Mouse (Mus musculus) forebrain, embryonic 12.5 days (tissue): ENCODE measurements at regions not wholly inside any gene's neighbourhood (a gene's known extent, or its start where the extent isn't known, plus 50 kb on each side); places are given as distances from the start of the nearest gene placed in this dataset.

Source experiments
- ATAC-seq: fragments of 200-750 bp; cut with Nextera tagmentation; 2 replicates; pipeline ENCODE4 v1.8.0; 2017; ENCODE audit warnings: moderate TSS enrichment; ENCODE audit not compliant: low FRiP score
- H3K27ac ChIP-seq: fragments of 300-500 bp; sonication (generic); 2 replicates; pipeline ENCODE4 v1.5.1; 2016; ENCODE audit warnings: mild to moderate bottlenecking
- H3K27me3 ChIP-seq: fragments of 300-500 bp; sonication (generic); 2 replicates; pipeline ENCODE4 v1.6.1; 2016; ENCODE audit warnings: mild to moderate bottlenecking
- H3K36me3 ChIP-seq: fragments of 300-500 bp; sonication (generic); replicated peaks from 2 replicates; pipeline ENCODE4 v1.6.1; 2016; ENCODE audit warnings: mild to moderate bottlenecking
- H3K4me1 ChIP-seq: fragments of 300-500 bp; sonication (generic); 2 replicates; pipeline ENCODE4 v1.6.1; 2016
- H3K4me2 ChIP-seq: fragments of 300-500 bp; sonication (generic); 2 replicates; pipeline ENCODE4 v1.6.1; 2016; ENCODE audit warnings: mild to moderate bottlenecking, moderate library complexity
- H3K4me3 ChIP-seq: fragments of 300-500 bp; sonication (generic); replicated peaks from 2 replicates; pipeline ENCODE4 v1.5.1; 2016; ENCODE audit warnings: mild to moderate bottlenecking
- H3K9ac ChIP-seq: fragments of 300-500 bp; sonication (generic); 2 replicates; pipeline ENCODE4 v1.6.1; 2016; ENCODE audit warnings: mild to moderate bottlenecking
- H3K9me3 ChIP-seq: fragments of 300-500 bp; sonication (generic); 2 replicates; pipeline ENCODE4 v1.6.1; 2016
- WGBS: fragments of 180-500 bp; shearing (Covaris S2); methylation state at CpG from one replicate; pipeline ENCODE4 v1.1.7; 2016; 5-methylcytosine and 5-hydroxymethylcytosine counted together

- Histone ChIP-seq H3K4me3 (no peak overlapping the region), H3K9me3 (0 out of 2 replicates have a peak, but pooled peaks cover 4% of the 10 kb centered on the region), H3K9ac (no peak overlapping the region; the same call in 1 of the 2 replicates), H3K27me3 (0 out of 2 replicates have a peak, but pooled peaks cover 11% of the 10 kb centered on the region), H3K36me3 (no peaks in the 10 kb centered on the region), H3K4me2 (no peak overlapping the region), H3K27ac (peak overlapping the region; percentile 66), H3K4me1 (peaks cover 45% of the 10 kb centered on the region)
- 48% methylated on average over 11 of the region's 11 CpGs for WGBS
- peak; percentile 72 for ATAC-seq
Observed at GRCm38 (mm10) chr9:120733681-120734465, 162.6 kb downstream of the Rpl14 start.

- ATAC-seq = no peak
- Histone ChIP-seq H3K4me3 (no peak overlapping the region), H3K9me3 (no peaks in the 10 kb centered on the region), H3K27me3 (0 out of 2 replicates have a peak, but pooled peaks cover 11% of the 10 kb centered on the region), H3K4me1 (peaks cover 57% of the 10 kb centered on the region), H3K4me2 (no peak overlapping the region), H3K27ac (no peak overlapping the region), H3K36me3 (no peaks in the 10 kb centered on the region), H3K9ac (no peak overlapping the region)
- WGBS = 82% methylated on average over 7 of the region's 7 CpGs
Observed at GRCm38 (mm10) chr9:120735217-120735616, 164.0 kb downstream of the Rpl14 start.

- Histone ChIP-seq H3K4me3 (no peak overlapping the region), H3K4me1 (peaks cover 43% of the 10 kb centered on the region), H3K27me3 (0 out of 2 replicates have a peak, but pooled peaks cover 5% of the 10 kb centered on the region), H3K9ac (no peak overlapping the region), H3K4me2 (no peak overlapping the region), H3K36me3 (no peaks in the 10 kb centered on the region), H3K27ac (no peak overlapping the region), H3K9me3 (no peaks in the 10 kb centered on the region)
- 67% methylated on average over 1 of the region's 1 CpGs for WGBS
- ATAC-seq = no peak; the same call in 1 of the 2 replicates
Observed at GRCm38 (mm10) chr9:120737956-120738355, 166.7 kb downstream of the Rpl14 start.

- H3K4me2 ChIP-seq = no peak overlapping the region
- peaks cover 29% of the 10 kb centered on the region for H3K4me1 ChIP-seq
- H3K9me3 ChIP-seq = no peaks in the 10 kb centered on the region
- no peak overlapping the region for H3K4me3 ChIP-seq
- 39% methylated on average over 14 of the region's 14 CpGs for WGBS
- no peaks in the 10 kb centered on the region for H3K36me3 ChIP-seq
- H3K27me3 ChIP-seq = 0 out of 2 replicates have a peak, but pooled peaks cover 5% of the 10 kb centered on the region
- H3K9ac ChIP-seq = no peak overlapping the region
- ATAC-seq = no peak
- peak overlapping the region; percentile 14; the same call in 1 of the 2 replicates for H3K27ac ChIP-seq
Observed at GRCm38 (mm10) chr9:120739199-120739952, 168.1 kb downstream of the Rpl14 start.

GRCm38 (mm10) chr9:120739953-120740524 lies 168.8 kb downstream of the Rpl14 start:
- 38% methylated on average over 6 of the region's 6 CpGs for WGBS
- no peaks in the 10 kb centered on the region for H3K9me3 ChIP-seq

GRCm38 (mm10) chr9:120741521-120741920 lies 170.3 kb downstream of the Rpl14 start:
- peaks cover 19% of the 10 kb centered on the region for H3K4me1 ChIP-seq
- H3K4me2 ChIP-seq = no peak overlapping the region
- no peak overlapping the region for H3K4me3 ChIP-seq
- 80% methylated on average over 2 of the region's 2 CpGs for WGBS
- no peak overlapping the region for H3K27ac ChIP-seq
- H3K9me3 ChIP-seq = no peaks in the 10 kb centered on the region
- no peaks in the 10 kb centered on the region for H3K27me3 ChIP-seq
- ATAC-seq = no peak
- no peaks in the 10 kb centered on the region for H3K36me3 ChIP-seq
- no peak overlapping the region for H3K9ac ChIP-seq

More at GRCm38 (mm10) chr9:120739953-120740524, 168.8 kb downstream of the Rpl14 start:
- Histone ChIP-seq H3K4me3 (no peak overlapping the region), H3K9ac (no peak overlapping the region), H3K4me2 (no peak overlapping the region), H3K27me3 (0 out of 2 replicates have a peak, but pooled peaks cover 5% of the 10 kb centered on the region), H3K27ac (peak overlapping the region; percentile 14; the same call in 1 of the 2 replicates), H3K36me3 (no peaks in the 10 kb centered on the region), H3K4me1 (peaks cover 22% of the 10 kb centered on the region)
- no peak for ATAC-seq

- no peak for ATAC-seq
- Histone ChIP-seq H3K36me3 (no peaks in the 10 kb centered on the region), H3K27ac (no peak overlapping the region), H3K27me3 (no peaks in the 10 kb centered on the region), H3K4me2 (no peak overlapping the region), H3K4me3 (no peak overlapping the region), H3K4me1 (peaks cover 12% of the 10 kb centered on the region), H3K9ac (no peak overlapping the region), H3K9me3 (no peaks in the 10 kb centered on the region)
- WGBS = 89% methylated on average over 9 of the region's 9 CpGs
Observed at GRCm38 (mm10) chr9:120743455-120743854, 172.2 kb downstream of the Rpl14 start.

GRCm38 (mm10) chr9:120745674-120746073 lies 174.4 kb downstream of the Rpl14 start:
- no peak overlapping the region for H3K4me2 ChIP-seq
- WGBS = 90% methylated on average over 6 of the region's 6 CpGs
- no peak overlapping the region for H3K9ac ChIP-seq
- H3K9me3 ChIP-seq = no peaks in the 10 kb centered on the region
- H3K4me1 ChIP-seq = no peaks in the 10 kb centered on the region
- no peak overlapping the region for H3K27ac ChIP-seq
- H3K36me3 ChIP-seq = no peaks in the 10 kb centered on the region
- no peaks in the 10 kb centered on the region for H3K27me3 ChIP-seq
- no peak overlapping the region for H3K4me3 ChIP-seq
- no peak for ATAC-seq

- Histone ChIP-seq H3K4me3 (no peak overlapping the region), H3K9me3 (no peaks in the 10 kb centered on the region), H3K4me2 (no peak overlapping the region), H3K36me3 (no peaks in the 10 kb centered on the region), H3K9ac (no peak overlapping the region), H3K27ac (no peak overlapping the region), H3K27me3 (no peaks in the 10 kb centered on the region), H3K4me1 (peaks cover 10% of the 10 kb centered on the region)
- WGBS = 83% methylated on average over 4 of the region's 4 CpGs
- ATAC-seq = no peak
Observed at GRCm38 (mm10) chr9:120750820-120751219, 178.2 kb upstream of the Ctnnb1 start.

GRCm38 (mm10) chr9:120751686-120752484 lies 177.1 kb upstream of the Ctnnb1 start:
- WGBS = 82% methylated on average over 5 of the region's 5 CpGs
- peak; percentile 78 for ATAC-seq

GRCm38 (mm10) chr9:120754151-120754550 lies 174.9 kb upstream of the Ctnnb1 start:
- no peaks in the 10 kb centered on the region for H3K27me3 ChIP-seq
- no peak overlapping the region for H3K4me2 ChIP-seq
- no peak overlapping the region for H3K4me3 ChIP-seq
- H3K9me3 ChIP-seq = no peaks in the 10 kb centered on the region
- no peak for ATAC-seq
- H3K27ac ChIP-seq = no peak overlapping the region
- H3K4me1 ChIP-seq = peaks cover 10% of the 10 kb centered on the region
- no peaks in the 10 kb centered on the region for H3K36me3 ChIP-seq
- no peak overlapping the region for H3K9ac ChIP-seq

More at GRCm38 (mm10) chr9:120751686-120752484, 177.1 kb upstream of the Ctnnb1 start:
- no peaks in the 10 kb centered on the region for H3K36me3 ChIP-seq
- H3K27ac ChIP-seq = no peak overlapping the region
- peaks cover 10% of the 10 kb centered on the region for H3K4me1 ChIP-seq
- H3K9me3 ChIP-seq = no peaks in the 10 kb centered on the region
- no peak overlapping the region for H3K9ac ChIP-seq
- H3K27me3 ChIP-seq = no peaks in the 10 kb centered on the region
- no peak overlapping the region for H3K4me2 ChIP-seq
- H3K4me3 ChIP-seq = no peak overlapping the region
